Mouse (Mus musculus): Measurements from ENCODE around the gene Zfp275. TPM values are rescaled to one million over a fixed set of nuclear protein-coding genes. Genes with fewer than 3 reads are reported as not detected.
"Not testable (repeated sequence)": the region's sequence is repeated elsewhere in the genome, so short reads cannot be mapped to it uniquely, and the experiment has no call there.

The Zfp275 gene
- total RNA-seq, 2 experiments from 2014 or later: 16.2 to 17.9 TPM

DNA sequence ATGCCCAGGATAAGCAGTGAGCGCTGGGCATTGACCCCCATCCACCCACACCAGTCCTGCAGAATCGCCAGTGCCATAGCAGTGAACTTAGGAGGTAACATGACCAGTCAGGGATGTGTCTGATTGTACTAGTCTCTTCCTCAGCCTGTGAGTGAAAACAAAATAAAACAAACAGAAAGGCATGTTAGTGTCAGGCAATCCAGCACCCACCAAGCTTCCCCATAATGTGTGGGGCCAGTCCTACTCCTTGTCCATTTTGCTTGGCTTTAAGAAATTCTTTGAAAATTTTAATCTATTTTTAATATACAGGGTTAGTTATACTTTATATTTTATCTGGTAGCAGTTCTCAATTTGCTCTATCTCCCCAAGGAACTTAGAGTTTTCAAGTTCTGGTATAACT lies 56.2 kb downstream of the Zfp275 start, which contains the start of gene Gm18336:
TSS of gene Gm18336 (minus strand) at position 101 of the 400 bp plus-strand sequence.
- intact Hi-C loops (cut with DNase I); DNase-seq (ENCODE audit: low spot score in 2 of 2): not testable (repeated sequence)

DNA sequence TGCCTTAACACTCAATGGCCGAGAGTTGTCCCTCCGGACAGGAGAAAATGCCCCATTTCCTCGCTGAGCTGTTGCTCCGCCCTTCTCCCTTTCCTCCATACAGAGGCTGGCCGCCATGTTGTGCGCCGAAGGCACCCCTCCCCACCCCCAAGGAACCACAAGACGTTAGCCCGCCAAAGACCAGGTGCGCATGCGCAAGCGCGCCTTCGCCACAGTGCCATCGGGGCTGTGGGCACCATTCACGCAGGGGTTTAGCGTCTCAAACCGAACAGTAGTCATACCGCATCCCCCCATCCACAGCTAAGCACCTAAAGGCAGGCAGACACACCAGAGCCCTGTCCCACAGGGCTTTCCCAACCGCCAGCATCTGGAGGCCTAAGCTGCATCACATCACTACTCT lies 58.5 kb downstream of the Zfp275 start:
- DNase-seq (ENCODE audit: low spot score in 2 of 2): no peak
- intact Hi-C loops (cut with DNase I): no loop called here

- intact Hi-C loops (cut with DNase I): no loop called here
- DNase-seq (ENCODE audit: low spot score in 2 of 2): no peak
These were observed 59.2 kb downstream of the Zfp275 start for GRCm38 (mm10) chrX:73401616-73402015.

Other genes with a start within 250 kb of the Zfp275 start
- 1 to 10 TPM in 1 of 2 experiments, not detected in 1; 1.1 TPM for gene Xlr3a, start 245.5 kb upstream of the Zfp275 start, total RNA-seq (2021)
- 1 to 10 TPM; 1.8 to 1.9 TPM for gene Gm14685, start 225.6 kb upstream of the Zfp275 start, total RNA-seq (2021)
- not detected for gene Xlr5b, start 193.8 kb upstream of the Zfp275 start, total RNA-seq (2021)
- gene DXBay18, start 193.2 kb upstream of the Zfp275 start, total RNA-seq (2021): 1 to 10 TPM in 1 of 2 experiments, under 1 TPM in 1; 0.93 to 1.1 TPM
- not detected for gene Spin2d, start 165.6 kb upstream of the Zfp275 start, total RNA-seq (2021)
- gene Xlr3b, start 150.4 kb upstream of the Zfp275 start, total RNA-seq (2021): 10 to 100 TPM in 1 of 2 experiments, 1 to 10 TPM in 1; 4.3 to 11.2 TPM
- 1 to 10 TPM in 1 of 2 experiments, not detected in 1; 1.5 TPM for gene Xlr4b, start 128.3 kb upstream of the Zfp275 start, total RNA-seq (2021)
- gene F8a, start 114.3 kb upstream of the Zfp275 start, total RNA-seq (2021): 10 to 100 TPM; 14.6 to 14.7 TPM
- not detected for gene Xlr4c, start 99.5 kb upstream of the Zfp275 start, total RNA-seq (2021)
- not detected for gene Xlr3c, start 77.2 kb upstream of the Zfp275 start, total RNA-seq (2021)
- gene Xlr5a, start 49.6 kb upstream of the Zfp275 start, total RNA-seq (2021): not detected
- not detected for gene Xlr5c, start 49.6 kb upstream of the Zfp275 start, total RNA-seq (2021)
- gene Gm45015, start 5.8 kb upstream of the Zfp275 start, total RNA-seq (2021): not detected
- under 1 TPM; 0.15 TPM for gene Gm18336, start 56.1 kb downstream of the Zfp275 start, total RNA-seq (2021)
- gene Zfp92, start 68.5 kb downstream of the Zfp275 start, total RNA-seq (2021): 1 to 10 TPM; 1.5 to 2.1 TPM
- not detected for gene Trex2, start 92.7 kb downstream of the Zfp275 start, total RNA-seq (2021)
- 1 to 10 TPM; 8.6 TPM for gene Haus7, start 116.4 kb downstream of the Zfp275 start, total RNA-seq (2021)
- gene Bgn, start 141.0 kb downstream of the Zfp275 start, total RNA-seq (2021): 10 to 100 TPM; 27.0 to 29.0 TPM
- 10 to 100 TPM; 77.4 to 83.1 TPM for gene Atp2b3, start 160.5 kb downstream of the Zfp275 start, total RNA-seq (2021)

Data from left cerebral cortex, postnatal 14 days (tissue).